Mouse (Mus musculus): ENCODE measurements around the gene Glmp.
"Not testable (repeated sequence)": the region's sequence is repeated elsewhere in the genome, so short reads cannot be mapped to it uniquely, and the experiment has no call there.

The Glmp gene

GRCm38 (mm10) chr3:88324951-88325405, at the start of gene Glmp:
Gene Glmp, plus strand, starts transcription at chr3:88325023.
- peak; percentile 68 to 73 for DNase-seq (ENCODE audit: low spot score in 2 of 2)

DNA sequence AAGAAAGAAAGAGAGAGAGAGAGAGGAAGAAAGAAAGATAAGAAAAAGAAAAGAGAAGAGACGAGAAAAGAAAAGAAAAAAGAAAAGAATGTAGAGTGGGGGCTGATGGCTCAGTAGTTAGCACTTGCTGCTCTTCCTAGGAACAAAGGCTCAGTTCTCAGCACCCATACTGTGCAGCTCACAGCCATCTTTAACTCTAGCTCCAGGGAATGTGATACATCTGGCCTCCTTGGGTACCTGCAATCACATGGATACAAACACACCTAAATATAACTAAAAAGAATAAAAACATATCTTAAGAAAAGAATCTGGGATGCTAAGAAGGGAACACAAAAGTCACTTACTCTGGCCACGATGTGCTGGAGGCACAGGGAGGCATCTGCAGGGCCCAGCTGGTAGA, 48.7 kb upstream of the Glmp start:
- DNase-seq (ENCODE audit: low spot score in 2 of 2), result no peak

DNA sequence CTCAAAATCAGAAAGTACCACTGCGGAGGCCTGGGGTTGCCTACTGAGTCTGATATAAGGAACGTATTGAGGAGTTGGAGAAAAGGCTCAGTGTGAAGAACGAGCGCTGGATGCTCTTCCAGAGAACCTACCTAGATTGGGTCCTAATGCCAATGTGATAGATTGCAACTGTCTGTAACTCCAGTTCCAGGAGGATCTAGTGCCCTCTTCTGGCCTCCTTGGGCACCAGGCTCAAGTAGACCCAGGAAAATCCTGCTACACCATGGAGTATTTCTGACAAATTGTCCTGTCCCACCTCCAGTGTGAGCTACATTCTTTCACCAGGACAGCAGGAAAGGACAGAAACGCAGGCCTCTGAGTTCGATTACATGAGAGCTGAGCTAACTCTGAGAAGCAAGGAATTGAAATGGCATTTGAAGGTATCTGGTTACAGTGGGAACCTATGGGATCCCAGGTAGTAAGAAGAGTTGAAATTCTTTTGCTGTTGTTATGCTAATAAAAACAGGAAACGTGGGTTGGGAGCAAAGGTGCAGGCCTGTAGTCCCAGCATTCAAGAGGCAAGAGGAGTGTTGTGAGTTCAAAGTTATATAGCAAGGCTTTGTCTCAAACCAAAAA, 48.2 kb upstream of the Glmp start:
- no peak for DNase-seq (ENCODE audit: low spot score in 2 of 2)

DNA sequence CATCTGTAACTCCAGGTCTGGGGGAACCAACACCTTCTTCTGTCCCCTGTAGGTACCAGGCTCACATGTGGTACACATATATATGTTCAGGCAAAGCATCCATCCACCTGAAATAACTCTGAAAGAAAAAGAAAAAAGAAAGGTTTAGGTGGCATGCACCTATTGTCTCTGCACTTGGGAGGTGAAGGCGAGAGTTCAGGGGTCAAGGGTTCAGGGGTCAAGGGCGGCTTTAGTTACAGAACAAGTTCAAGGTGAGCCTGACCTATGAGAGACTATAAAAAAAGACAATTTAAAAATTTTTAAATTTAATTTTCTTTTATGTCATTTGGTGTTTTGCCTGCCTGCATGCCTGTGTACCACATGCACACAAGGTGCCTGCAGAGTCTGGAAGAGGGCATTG, 44.8 kb upstream of the Glmp start:
- DNase-seq (ENCODE audit: low spot score in 2 of 2), result no peak

GRCm38 (mm10) chr3:88281141-88281916, 43.5 kb upstream of the Glmp start:
- DNase-seq (ENCODE audit: low spot score in 2 of 2), result not testable (repeated sequence)

GRCm38 (mm10) chr3:88284815-88285564, 39.8 kb upstream of the Glmp start:
- DNase-seq (ENCODE audit: low spot score in 2 of 2), result not testable (repeated sequence)

GRCm38 (mm10) chr3:88285565-88285895, 39.3 kb upstream of the Glmp start:
- not testable (repeated sequence) for DNase-seq (ENCODE audit: low spot score in 2 of 2)

DNA sequence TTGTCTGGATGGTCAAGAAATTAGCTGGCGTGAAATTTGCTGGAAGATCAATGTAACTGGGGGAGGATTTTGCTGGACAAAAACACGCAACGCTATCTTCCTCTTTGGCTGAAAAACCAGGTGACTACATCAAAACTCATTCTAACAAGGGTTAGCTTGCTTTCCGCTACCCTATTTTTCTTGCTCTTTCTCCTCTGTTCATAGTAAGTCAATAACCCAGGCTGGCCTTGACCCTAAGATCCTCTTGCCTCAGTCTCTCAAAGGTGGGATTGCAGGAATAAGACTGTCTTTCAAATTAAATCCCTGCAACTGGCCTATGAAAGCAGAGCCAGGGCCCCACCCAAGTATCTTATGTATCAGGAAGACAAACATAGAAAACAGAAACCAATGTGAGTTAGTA, 37.7 kb upstream of the Glmp start, which contains the start of gene Gm38392:
Gene Gm38392, minus strand, starts transcription at position 101 of the 400 bp plus-strand sequence.
- DNase-seq (ENCODE audit: low spot score in 2 of 2), result no peak

- not testable (repeated sequence) for DNase-seq (ENCODE audit: low spot score in 2 of 2)
These were observed 36.6 kb upstream of the Glmp start for GRCm38 (mm10) chr3:88288133-88288713.

GRCm38 (mm10) chr3:88291970-88292369, 32.9 kb upstream of the Glmp start:
- peak in 1 of 2 experiments; percentile 3 for DNase-seq (ENCODE audit: low spot score in 2 of 2)

- not testable (repeated sequence) for DNase-seq (ENCODE audit: low spot score in 2 of 2)
These were observed 29.6 kb upstream of the Glmp start for GRCm38 (mm10) chr3:88295272-88295671.

GRCm38 (mm10) chr3:88296110-88296560, 28.7 kb upstream of the Glmp start:
- no peak for DNase-seq (ENCODE audit: low spot score in 2 of 2)

- DNase-seq (ENCODE audit: low spot score in 2 of 2), result peak; percentile 99 to 100
These were observed 28.1 kb upstream of the Glmp start, which contains the start of the genes Tsacc and Cct3 for GRCm38 (mm10) chr3:88296561-88297318. Gene Tsacc, minus strand, starts transcription at chr3:88296999. Gene Cct3, plus strand, starts transcription at chr3:88297116.

DNA sequence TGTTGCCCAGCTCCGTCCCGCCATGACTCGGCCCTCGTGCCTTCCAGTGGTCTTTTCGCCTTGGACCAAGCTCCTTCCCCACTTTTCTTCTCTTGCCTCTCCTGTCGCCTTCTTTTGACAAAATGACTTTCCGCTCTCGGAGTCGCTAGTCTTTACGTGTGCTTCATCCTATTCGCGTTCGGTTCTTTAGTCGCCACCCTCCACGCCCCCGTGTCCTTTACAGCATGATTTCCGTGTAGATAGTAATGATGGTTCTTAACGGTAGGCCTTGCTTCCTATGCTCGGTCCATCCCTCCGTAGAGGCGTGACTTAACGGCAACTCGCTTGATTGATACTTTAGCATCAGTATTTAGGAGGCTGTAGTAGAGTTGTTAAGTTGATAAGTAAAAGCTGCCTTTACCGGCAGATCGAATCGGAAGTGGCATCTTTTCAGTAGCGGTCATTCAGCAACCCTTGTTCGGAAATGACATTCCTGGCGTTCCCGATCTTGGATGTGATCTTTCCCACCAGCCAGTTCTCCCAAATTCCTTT, 27.4 kb upstream of the Glmp start:
- no peak for DNase-seq (ENCODE audit: low spot score in 2 of 2)

DNA sequence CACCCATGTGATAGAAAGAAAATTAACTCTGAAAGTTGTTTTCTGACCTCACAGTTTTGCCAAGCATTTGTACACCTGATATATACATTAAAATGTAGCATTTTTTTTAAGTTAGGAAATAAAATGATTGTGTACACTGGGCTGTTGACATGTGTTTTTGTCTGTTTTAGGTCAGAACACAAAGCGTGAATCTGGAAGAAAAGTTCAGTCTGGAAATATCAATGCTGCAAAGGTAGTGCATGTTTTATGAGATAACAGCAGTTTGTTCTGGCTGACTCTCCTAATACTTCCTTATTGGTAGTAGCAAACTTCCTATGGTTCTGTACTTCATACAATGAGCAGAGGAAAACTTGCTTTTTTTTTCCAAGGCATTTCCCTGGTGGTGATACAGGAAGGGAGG, 25.7 kb upstream of the Glmp start:
- no peak for DNase-seq (ENCODE audit: low spot score in 2 of 2)

DNA sequence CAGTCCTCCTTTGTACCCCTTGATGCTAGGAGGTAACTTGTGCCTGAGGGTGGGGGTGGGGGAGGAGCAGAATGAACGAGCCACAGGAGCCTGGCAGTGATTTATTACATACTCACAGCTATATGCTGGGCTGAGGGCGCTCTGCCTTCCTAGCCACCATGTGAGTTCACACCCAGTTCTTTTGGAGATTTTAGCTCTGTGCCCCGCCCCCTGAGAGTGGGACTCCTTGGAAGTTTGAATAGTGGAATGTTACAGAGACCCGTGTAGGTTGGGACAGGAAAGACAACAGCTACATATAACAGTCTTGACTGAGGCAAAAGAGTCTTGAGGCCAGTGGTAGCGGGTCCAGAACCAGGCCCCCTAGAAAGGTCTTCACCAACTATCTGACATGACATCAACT, 4.1 kb downstream of the Glmp start:
- DNase-seq (ENCODE audit: low spot score in 2 of 2), result no peak

GRCm38 (mm10) chr3:88331282-88331681, 6.5 kb downstream of the Glmp start:
- peak in 1 of 2 experiments; percentile 28 for DNase-seq (ENCODE audit: low spot score in 2 of 2)

- DNase-seq (ENCODE audit: low spot score in 2 of 2), result no peak
These were observed 9.3 kb downstream of the Glmp start for GRCm38 (mm10) chr3:88334029-88334658.

DNA sequence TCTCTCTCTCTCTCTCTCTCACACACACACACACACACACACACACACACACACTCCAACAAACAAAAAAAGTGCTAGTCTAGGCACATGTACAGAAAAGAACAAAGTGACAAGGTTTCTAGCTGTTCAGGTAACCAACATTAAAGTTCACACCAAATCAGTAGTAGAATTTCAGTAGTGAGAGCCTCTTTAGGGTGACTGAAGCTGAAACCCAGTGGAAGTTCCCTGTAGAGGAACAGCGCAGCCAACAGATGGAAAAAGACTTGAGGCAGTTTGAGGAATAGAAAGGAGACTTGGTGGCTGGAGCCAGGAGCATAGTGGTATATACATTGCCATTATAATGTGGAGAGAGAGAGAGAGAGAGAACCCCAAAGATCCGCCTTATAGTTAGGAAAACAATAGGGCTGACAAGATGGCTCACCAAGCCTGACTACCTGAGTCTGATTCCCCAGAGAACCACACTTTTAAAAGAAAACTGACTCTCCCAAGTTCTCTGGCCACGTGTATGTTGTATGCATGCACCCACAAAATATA, 10.1 kb downstream of the Glmp start:
- no peak for DNase-seq (ENCODE audit: low spot score in 2 of 2)

GRCm38 (mm10) chr3:88335436-88336053, 10.7 kb downstream of the Glmp start:
- peak in 1 of 2 experiments; percentile 35 for DNase-seq (ENCODE audit: low spot score in 2 of 2)

Data from heart, adult 9 months (tissue).